Mouse (Mus musculus): ENCODE results near the gene Slc43a1. TPM values are rescaled to one million over a fixed set of nuclear protein-coding genes. Genes with fewer than 3 reads are reported as not detected.
A peak's percentile ranks its signal among the peaks of the same experiment; 100 is the strongest.

Slc43a1 gene
- polyA plus RNA-seq, 1 experiment from 2014 or later = 2.4 TPM

DNA sequence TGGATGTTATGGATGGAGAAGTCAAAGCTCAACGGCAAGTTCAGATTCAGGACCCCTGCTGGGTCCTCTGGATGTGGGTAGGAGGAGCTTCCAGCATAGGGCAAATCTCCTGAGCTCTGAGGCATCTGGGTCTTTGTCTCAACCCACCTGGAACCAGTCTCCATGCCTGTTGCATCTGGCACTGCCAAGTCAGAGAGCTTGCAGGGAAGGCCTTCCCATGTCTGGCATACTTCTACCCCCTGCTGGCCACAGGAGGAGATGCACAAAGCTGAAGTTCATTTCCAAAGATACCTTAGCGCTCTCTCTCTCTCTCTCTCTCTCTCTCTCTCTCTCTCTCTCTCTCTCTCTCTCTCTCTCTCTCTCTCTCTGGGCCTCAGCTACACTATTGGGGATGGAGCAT, 17.1 kb downstream of the Slc43a1 start:
- Histone ChIP-seq H3K27ac (replicated peaks) (no peak overlapping the region), H3K4me1 (replicated peaks) (0 out of 2 replicates have a peak, but pooled peaks cover 4% of the 10 kb centered on the region), H3K36me3 (no peaks in the 10 kb centered on the region), H3K4me2 (no peak overlapping the region), H3K9me3 (no peaks in the 10 kb centered on the region), H3K9ac (no peak overlapping the region), H3K4me3 (no peak overlapping the region), H3K27me3 (no peaks in the 10 kb centered on the region)
- ATAC-seq (ENCODE audit: low FRiP score, low read depth) = peak; percentile 60; the same call in 1 of the 2 replicates
- 67% methylated on average over 2 of the region's 2 CpGs for WGBS

DNA sequence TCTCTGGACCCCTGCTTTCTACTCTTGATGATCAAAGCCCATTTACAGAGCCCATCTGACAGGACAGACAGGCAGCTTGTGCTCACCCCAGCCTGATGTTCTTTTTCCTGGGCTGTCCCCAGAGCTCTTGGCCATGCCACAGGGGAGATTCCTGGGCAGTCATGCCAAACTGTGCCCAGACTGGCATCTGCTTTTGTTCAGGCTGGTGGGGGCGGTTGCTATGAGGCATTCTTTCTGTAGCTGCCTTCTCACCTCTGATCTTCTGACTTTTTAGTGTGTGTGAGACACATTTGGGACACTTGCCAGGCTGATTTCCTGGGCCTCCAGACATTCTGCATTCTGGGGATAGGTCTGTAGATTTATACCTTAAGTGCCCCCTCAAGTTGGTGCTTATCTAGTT, 19.9 kb downstream of the Slc43a1 start:
- Histone ChIP-seq H3K9ac (no peak overlapping the region), H3K4me2 (no peak overlapping the region), H3K27me3 (no peaks in the 10 kb centered on the region), H3K4me3 (no peak overlapping the region), H3K9me3 (no peaks in the 10 kb centered on the region), H3K4me1 (replicated peaks) (no peaks in the 10 kb centered on the region), H3K27ac (replicated peaks) (no peak overlapping the region), H3K36me3 (no peaks in the 10 kb centered on the region)
- no peak for ATAC-seq (ENCODE audit: low FRiP score, low read depth)
- WGBS = 93% methylated on average over 1 of the region's 1 CpGs

DNA sequence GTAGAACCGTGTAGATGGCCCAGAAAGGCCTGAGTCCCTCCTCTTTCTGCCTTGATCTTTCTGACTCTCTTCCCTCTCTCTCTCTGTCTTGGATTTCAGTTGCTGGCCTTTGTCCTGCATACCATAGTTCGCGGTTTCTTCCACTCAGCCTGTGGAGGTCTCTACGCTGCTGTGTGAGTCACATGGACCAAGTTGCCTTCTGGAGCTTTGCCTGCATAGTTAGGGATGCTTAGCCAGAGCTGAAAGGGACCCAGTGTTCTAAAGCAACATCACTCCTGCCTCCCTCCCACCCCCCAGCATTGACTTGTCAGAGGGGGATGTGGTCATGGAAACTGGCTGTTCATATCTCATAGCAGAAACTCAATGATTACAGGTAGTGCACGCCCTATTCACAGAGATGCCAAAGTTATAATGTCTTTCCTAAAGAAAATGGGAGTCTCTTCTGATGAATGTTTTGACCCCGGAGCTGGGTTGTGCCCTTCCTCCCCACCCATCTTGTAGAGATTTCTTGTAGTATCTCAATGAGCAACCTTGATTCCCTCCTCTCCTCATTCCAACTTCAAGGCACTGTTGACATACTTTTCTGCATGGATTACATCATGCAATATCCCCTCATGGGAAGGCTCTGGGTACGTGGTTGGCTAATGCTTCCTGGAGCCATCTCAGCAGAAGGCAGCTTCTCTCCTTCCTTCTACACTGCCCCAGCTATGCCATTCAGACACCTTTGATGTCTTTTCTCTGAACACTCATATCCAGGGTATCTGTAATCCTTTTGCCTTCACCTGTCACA, 21.5 kb downstream of the Slc43a1 start:
- no peaks in the 10 kb centered on the region for H3K4me1 ChIP-seq (replicated peaks)
- H3K9me3 ChIP-seq = no peaks in the 10 kb centered on the region
- peaks cover 5% of the 10 kb centered on the region; the same call in 1 of the 2 replicates for H3K27me3 ChIP-seq
- H3K9ac ChIP-seq = no peak overlapping the region
- 85% methylated on average over 7 of the region's 7 CpGs for WGBS
- no peak overlapping the region for H3K27ac ChIP-seq (replicated peaks)
- no peak overlapping the region for H3K4me3 ChIP-seq
- ATAC-seq (ENCODE audit: low FRiP score, low read depth) = no peak; the same call in 1 of the 2 replicates
- H3K4me2 ChIP-seq = no peak overlapping the region
- no peaks in the 10 kb centered on the region for H3K36me3 ChIP-seq

DNA sequence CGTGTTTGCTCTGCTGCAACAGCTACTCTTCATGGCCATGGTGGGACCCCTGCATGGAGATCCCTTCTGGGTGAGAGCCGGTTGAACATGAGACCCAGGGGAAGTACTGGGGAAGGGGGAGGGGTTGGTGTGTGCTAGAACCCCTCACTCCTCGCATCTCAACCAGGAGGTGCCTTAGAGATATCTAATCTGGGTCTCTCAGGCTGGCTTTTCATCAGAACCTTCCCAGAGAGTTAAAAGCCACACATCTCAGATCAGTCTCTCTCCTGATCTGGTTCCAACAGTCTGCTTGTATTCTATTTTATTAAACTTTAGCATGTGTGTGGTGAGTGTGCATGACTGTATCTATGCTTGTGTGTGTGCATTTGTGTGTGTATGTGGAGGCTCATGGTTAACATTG, 22.8 kb downstream of the Slc43a1 start:
- Histone ChIP-seq H3K4me1 (replicated peaks) (peaks cover 10% of the 10 kb centered on the region), H3K27ac (replicated peaks) (no peak overlapping the region), H3K9ac (no peak overlapping the region), H3K4me3 (no peak overlapping the region), H3K36me3 (no peaks in the 10 kb centered on the region), H3K4me2 (no peak overlapping the region), H3K27me3 (peaks cover 16% of the 10 kb centered on the region), H3K9me3 (no peaks in the 10 kb centered on the region)
- no peak for ATAC-seq (ENCODE audit: low FRiP score, low read depth)
- WGBS = 86% methylated on average over 3 of the region's 3 CpGs

DNA sequence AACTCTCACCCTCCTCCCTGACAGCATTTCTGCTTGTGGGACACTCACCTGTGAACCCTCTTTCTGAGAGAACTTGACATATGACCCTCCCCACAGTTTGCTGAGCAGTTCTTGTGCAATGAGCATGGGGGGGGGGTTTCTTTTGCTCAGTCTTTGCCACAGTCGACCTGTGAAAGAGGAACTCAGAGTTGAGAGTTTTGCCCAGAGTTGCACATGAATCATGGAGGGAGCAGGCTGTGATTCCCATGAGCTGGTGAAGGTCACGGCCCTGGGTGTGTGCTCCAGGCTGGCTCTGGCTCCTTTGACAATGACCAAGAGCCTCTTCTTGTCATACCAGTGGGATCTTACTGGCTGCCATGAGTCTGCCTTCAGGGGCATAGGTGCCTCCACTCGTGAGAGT, 23.6 kb downstream of the Slc43a1 start:
- no peak for ATAC-seq (ENCODE audit: low FRiP score, low read depth)
- Histone ChIP-seq H3K9ac (no peak overlapping the region), H3K9me3 (no peaks in the 10 kb centered on the region), H3K4me3 (no peak overlapping the region), H3K36me3 (no peaks in the 10 kb centered on the region), H3K27ac (replicated peaks) (no peak overlapping the region), H3K27me3 (peaks cover 22% of the 10 kb centered on the region), H3K4me1 (replicated peaks) (peaks cover 11% of the 10 kb centered on the region), H3K4me2 (no peak overlapping the region)
- WGBS = 85% methylated on average over 3 of the region's 3 CpGs

DNA sequence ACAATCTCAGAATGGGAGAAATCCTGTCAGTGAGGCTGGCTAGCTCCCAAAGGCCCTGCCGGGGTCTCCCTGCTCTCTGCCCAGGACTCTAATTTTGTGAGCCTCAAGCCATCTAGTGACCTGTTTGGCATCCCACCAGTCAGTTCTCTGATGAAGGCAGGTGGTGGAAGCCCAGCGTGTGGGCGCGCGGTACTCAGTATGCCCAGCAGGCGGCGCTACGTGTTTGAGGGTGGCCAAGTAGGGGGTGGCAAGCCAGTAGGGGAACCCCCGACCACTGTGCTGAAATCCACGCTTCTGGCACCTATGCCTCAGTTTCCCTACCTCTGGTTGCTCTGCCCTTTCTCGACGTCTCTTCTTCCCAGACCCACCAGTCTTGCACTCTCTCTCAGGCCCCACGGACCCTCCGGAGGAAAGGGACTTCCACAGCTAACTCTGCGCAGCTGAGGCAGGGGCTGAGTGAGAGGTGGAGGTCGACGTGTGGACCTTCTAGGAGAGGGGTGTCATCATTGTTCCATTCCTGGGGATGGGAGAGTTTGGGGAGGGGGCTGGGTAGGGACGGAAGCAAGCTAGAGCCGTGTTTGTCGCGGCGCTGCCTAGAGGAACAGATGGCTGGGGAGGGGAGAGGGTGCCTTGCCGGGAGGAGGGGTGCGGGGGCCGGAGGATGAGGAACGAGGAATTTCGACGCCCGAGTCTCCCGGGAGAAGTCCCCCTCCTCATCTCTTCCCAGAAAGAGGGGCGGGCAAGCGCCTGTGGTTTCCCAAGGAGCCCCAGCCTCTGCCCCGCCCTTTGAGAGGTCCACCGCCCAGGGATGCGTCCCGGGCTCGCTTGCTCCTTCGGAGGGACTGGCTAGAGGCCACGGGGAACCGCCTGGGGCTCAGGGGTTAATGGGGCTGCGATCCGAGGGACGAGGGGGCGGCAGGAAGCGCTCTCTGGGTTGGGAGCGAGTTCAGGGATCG, 27.2 kb downstream of the Slc43a1 start:
- H3K27me3 ChIP-seq = peaks cover 56% of the 10 kb centered on the region
- no peaks in the 10 kb centered on the region for H3K36me3 ChIP-seq
- peak overlapping the region; percentile 41 for H3K9ac ChIP-seq
- peak; percentile 53 for ATAC-seq (ENCODE audit: low FRiP score, low read depth)
- no peak overlapping the region for H3K27ac ChIP-seq (replicated peaks)
- WGBS = under 1% methylated on average over 47 of the region's 47 CpGs
- H3K4me2 ChIP-seq = peak overlapping the region; percentile 75
- H3K9me3 ChIP-seq = no peaks in the 10 kb centered on the region
- peak overlapping the region; percentile 36 for H3K4me3 ChIP-seq
- peaks cover 11% of the 10 kb centered on the region for H3K4me1 ChIP-seq (replicated peaks)

DNA sequence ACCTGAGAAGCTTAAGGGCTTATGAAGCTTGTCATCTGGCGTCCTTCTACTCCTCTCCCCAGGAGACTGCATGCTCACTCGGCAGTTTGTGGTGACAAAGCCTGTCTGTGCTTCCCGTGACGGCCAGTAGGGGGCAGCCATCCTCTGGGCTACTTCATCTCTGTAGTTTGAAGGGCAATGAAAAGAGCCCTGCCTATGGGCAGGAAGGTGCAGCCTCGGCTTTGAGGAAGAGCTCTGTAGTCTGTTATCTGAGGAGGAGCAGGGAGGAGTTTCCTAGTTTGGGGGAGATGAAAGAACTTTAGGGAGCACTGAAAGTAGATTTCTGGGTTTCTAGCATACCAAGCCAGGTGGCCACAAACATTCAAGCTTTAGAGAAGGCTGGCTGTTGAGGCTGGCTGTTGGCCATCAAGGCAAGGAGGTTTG, 29.9 kb downstream of the Slc43a1 start:
- Histone ChIP-seq H3K27ac (replicated peaks) (no peak overlapping the region), H3K4me1 (replicated peaks) (peaks cover 24% of the 10 kb centered on the region), H3K4me2 (no peak overlapping the region), H3K36me3 (no peaks in the 10 kb centered on the region), H3K9me3 (no peaks in the 10 kb centered on the region), H3K4me3 (no peak overlapping the region), H3K9ac (no peak overlapping the region), H3K27me3 (peaks cover 83% of the 10 kb centered on the region)
- ATAC-seq (ENCODE audit: low FRiP score, low read depth) = no peak
- 11% methylated on average over 5 of the region's 5 CpGs for WGBS

DNA sequence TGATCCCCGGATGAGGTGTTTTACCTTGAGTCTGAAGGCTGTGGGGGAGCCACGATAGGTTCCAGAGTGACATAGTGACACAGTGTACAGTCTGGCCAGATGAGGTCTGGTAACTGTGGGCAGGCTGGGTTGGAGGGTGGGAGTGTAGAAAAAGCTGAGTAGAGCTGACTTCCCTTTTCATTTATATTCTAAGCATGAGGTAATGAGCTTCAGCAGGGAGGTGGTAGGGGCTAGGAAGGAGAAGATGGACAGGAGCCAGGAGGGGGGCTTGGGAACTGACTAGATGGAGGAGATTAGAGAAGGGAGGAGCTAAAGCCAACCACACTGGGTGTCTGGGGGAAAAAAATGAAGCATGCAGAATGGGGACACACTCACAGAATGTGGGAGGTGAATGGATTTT, 30.3 kb downstream of the Slc43a1 start:
- peaks cover 24% of the 10 kb centered on the region for H3K4me1 ChIP-seq (replicated peaks)
- ATAC-seq (ENCODE audit: low FRiP score, low read depth) = no peak
- H3K9ac ChIP-seq = no peak overlapping the region
- H3K9me3 ChIP-seq = no peaks in the 10 kb centered on the region
- H3K4me2 ChIP-seq = no peak overlapping the region
- H3K36me3 ChIP-seq = no peaks in the 10 kb centered on the region
- no peak overlapping the region for H3K27ac ChIP-seq (replicated peaks)
- 68% methylated on average over 2 of the region's 2 CpGs for WGBS
- peaks cover 87% of the 10 kb centered on the region for H3K27me3 ChIP-seq
- H3K4me3 ChIP-seq = no peak overlapping the region

DNA sequence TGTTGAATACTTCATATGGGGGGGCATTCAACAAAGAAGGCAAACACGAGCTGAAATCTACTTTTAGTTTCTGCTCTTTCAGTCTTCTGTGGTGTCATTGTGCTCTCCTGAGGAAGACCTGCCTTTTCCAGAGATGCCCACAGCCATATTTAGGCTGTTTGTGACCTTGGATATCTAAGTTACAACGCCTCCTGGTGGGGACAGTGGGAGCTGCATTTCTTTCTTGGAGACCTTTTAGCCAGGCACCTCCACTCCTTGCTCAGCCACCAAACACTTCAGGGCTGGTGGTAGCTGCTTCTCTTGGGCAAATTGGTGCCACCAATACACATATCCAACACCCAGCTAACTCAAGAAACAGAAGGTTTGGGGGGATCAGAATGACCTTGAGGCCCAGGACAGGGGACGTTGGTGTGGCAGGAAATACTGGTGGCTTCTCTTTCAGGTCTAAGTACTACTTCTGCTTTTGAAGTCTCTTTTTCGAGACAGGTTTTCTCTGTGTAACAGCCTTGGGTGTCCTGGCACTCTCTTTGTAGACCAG, 32.0 kb downstream of the Slc43a1 start:
- Histone ChIP-seq H3K9ac (no peak overlapping the region), H3K36me3 (no peaks in the 10 kb centered on the region), H3K27me3 (peaks cover 92% of the 10 kb centered on the region), H3K4me3 (no peak overlapping the region), H3K4me1 (replicated peaks) (peaks cover 21% of the 10 kb centered on the region), H3K9me3 (no peaks in the 10 kb centered on the region), H3K4me2 (no peak overlapping the region), H3K27ac (replicated peaks) (no peak overlapping the region)
- ATAC-seq (ENCODE audit: low FRiP score, low read depth) = no peak
- WGBS = 69% methylated on average over 4 of the region's 4 CpGs

DNA sequence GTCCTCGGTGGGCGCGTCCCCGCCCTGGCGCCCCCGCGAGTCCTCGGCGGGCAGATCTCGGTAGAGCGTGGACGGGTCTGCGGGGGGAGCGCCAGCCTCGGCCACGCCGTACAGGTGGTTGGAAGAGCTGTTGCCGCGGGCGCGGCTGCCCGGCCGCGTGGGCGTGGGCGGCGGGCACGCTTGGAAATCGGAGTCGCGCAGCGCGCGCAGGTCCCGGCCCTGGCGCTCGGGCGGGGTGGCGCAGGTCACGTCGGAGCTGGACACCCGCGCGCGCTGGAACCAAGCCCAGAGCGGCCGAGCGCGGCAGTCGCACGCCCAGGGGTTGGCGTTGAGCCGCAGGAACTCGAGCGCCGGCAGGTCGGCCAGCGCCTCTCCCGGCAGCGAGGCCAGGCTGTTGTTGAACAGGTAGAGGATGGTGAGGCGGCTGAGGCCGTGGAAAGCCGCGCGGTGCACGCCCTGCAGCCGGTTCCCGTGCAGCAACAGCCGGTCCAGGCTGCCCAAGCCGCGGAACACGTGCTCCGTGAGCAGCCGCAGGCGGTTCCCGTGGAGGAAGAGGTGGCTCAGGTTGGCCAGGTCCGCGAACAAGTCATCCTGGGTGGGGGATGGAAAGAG, 33.6 kb downstream of the Slc43a1 start:
- peak overlapping the region; percentile 61 for H3K4me3 ChIP-seq
- peak overlapping the region; percentile 92 for H3K4me2 ChIP-seq
- no peaks in the 10 kb centered on the region for H3K36me3 ChIP-seq
- H3K27me3 ChIP-seq = peaks cover 79% of the 10 kb centered on the region
- H3K4me1 ChIP-seq (replicated peaks) = peaks cover 12% of the 10 kb centered on the region
- ATAC-seq (ENCODE audit: low FRiP score, low read depth) = peak; percentile 55
- under 1% methylated on average over 78 of the region's 78 CpGs for WGBS
- H3K27ac ChIP-seq (replicated peaks) = no peak overlapping the region
- H3K9me3 ChIP-seq = no peaks in the 10 kb centered on the region
- H3K9ac ChIP-seq = peak overlapping the region; percentile 44

DNA sequence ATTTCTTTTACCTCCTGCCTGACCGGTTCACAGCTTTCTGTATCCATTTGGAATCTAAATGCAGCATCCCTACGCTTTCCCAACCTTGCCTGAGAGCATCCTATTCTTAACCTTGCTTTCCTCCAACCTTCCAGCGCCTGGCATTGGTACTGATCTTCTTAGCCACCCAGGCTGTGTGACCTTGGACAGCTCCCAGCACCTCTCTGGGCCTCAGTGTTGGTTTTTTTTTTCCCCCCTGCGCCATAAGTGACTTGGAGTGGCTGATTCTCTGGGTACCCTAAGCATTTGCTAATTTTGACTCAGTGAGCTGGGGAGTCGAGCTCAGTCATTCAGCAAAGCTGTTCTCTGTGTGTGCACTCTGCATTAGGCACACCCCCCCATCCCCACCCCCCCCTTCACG, 37.2 kb downstream of the Slc43a1 start:
- no peak overlapping the region for H3K27ac ChIP-seq (replicated peaks)
- H3K9ac ChIP-seq = no peak overlapping the region
- WGBS = 58% methylated on average over 6 of the region's 6 CpGs
- no peak overlapping the region for H3K4me3 ChIP-seq
- peaks cover 12% of the 10 kb centered on the region for H3K4me1 ChIP-seq (replicated peaks)
- no peak overlapping the region for H3K4me2 ChIP-seq
- H3K27me3 ChIP-seq = peaks cover 48% of the 10 kb centered on the region
- no peak for ATAC-seq (ENCODE audit: low FRiP score, low read depth)
- H3K9me3 ChIP-seq = no peaks in the 10 kb centered on the region
- H3K36me3 ChIP-seq = no peaks in the 10 kb centered on the region

All from hindbrain, embryonic 15.5 days (tissue).